Mouse (Mus musculus): ENCODE data around the gene Nrl.

The Nrl gene

GRCm38 (mm10) chr14:55524785-55525184, at the start of gene Nrl:
Gene Nrl (minus strand): TSS chr14:55524981.
- no peak for DNase-seq (ENCODE audit: low spot score in 2 of 2)

- DNase-seq (ENCODE audit: low spot score in 2 of 2) = no peak
These were observed 47.0 kb upstream of the Nrl start for GRCm38 (mm10) chr14:55571760-55572159.

- no peak for DNase-seq (ENCODE audit: low spot score in 2 of 2)
These were observed 45.8 kb upstream of the Nrl start for GRCm38 (mm10) chr14:55570588-55570987.

- DNase-seq (ENCODE audit: low spot score in 2 of 2) = no peak
These were observed 42.7 kb upstream of the Nrl start for GRCm38 (mm10) chr14:55567496-55567895.

GRCm38 (mm10) chr14:55565748-55566147, 41.0 kb upstream of the Nrl start:
- DNase-seq (ENCODE audit: low spot score in 2 of 2) = no peak

- DNase-seq (ENCODE audit: low spot score in 2 of 2) = no peak
These were observed 38.5 kb upstream of the Nrl start for GRCm38 (mm10) chr14:55563249-55563648.

- DNase-seq (ENCODE audit: low spot score in 2 of 2) = no peak
These were observed 37.1 kb upstream of the Nrl start for GRCm38 (mm10) chr14:55561860-55562259.

- DNase-seq (ENCODE audit: low spot score in 2 of 2) = peak; percentile 93 to 95
These were observed 35.7 kb upstream of the Nrl start, which contains the start of gene A730061H03Rik for GRCm38 (mm10) chr14:55560202-55561073. Gene A730061H03Rik (minus strand): TSS chr14:55560406.

- peak; percentile 79 to 82 for DNase-seq (ENCODE audit: low spot score in 2 of 2)
These were observed 35.0 kb upstream of the Nrl start, which contains the start of gene Dcaf11 for GRCm38 (mm10) chr14:55559799-55560201. Gene Dcaf11 (plus strand): TSS chr14:55560006.

- DNase-seq (ENCODE audit: low spot score in 2 of 2) = no peak
These were observed 34.1 kb upstream of the Nrl start for GRCm38 (mm10) chr14:55558740-55559448.

- no peak for DNase-seq (ENCODE audit: low spot score in 2 of 2)
These were observed 32.8 kb upstream of the Nrl start for GRCm38 (mm10) chr14:55557587-55557986.

GRCm38 (mm10) chr14:55557003-55557402, 32.2 kb upstream of the Nrl start:
- DNase-seq (ENCODE audit: low spot score in 2 of 2) = peak; percentile 65 to 84

GRCm38 (mm10) chr14:55555788-55556187, 31.0 kb upstream of the Nrl start:
- no peak for DNase-seq (ENCODE audit: low spot score in 2 of 2)

GRCm38 (mm10) chr14:55554635-55555034, 29.9 kb upstream of the Nrl start:
- no peak for DNase-seq (ENCODE audit: low spot score in 2 of 2)

GRCm38 (mm10) chr14:55551794-55552193, 27.0 kb upstream of the Nrl start:
- DNase-seq (ENCODE audit: low spot score in 2 of 2) = no peak

GRCm38 (mm10) chr14:55551347-55551746, 26.6 kb upstream of the Nrl start:
- DNase-seq (ENCODE audit: low spot score in 2 of 2) = no peak

- DNase-seq (ENCODE audit: low spot score in 2 of 2) = no peak
These were observed 25.4 kb upstream of the Nrl start for GRCm38 (mm10) chr14:55550191-55550590.

- DNase-seq (ENCODE audit: low spot score in 2 of 2) = no peak
These were observed 19.6 kb upstream of the Nrl start for GRCm38 (mm10) chr14:55544334-55544733.

- peak; percentile 50 to 65 for DNase-seq (ENCODE audit: low spot score in 2 of 2)
These were observed 17.5 kb upstream of the Nrl start for GRCm38 (mm10) chr14:55542268-55542667.

GRCm38 (mm10) chr14:55540787-55541321, 16.1 kb upstream of the Nrl start:
- peak; percentile 73 to 79 for DNase-seq (ENCODE audit: low spot score in 2 of 2)

- peak; percentile 81 to 83 for DNase-seq (ENCODE audit: low spot score in 2 of 2)
These were observed 15.4 kb upstream of the Nrl start, which contains the start of gene Pck2 for GRCm38 (mm10) chr14:55540067-55540786. Gene Pck2 (plus strand): TSS chr14:55540266.
